Mouse (Mus musculus): ENCODE measurements around the gene Nckap5.

DNA sequence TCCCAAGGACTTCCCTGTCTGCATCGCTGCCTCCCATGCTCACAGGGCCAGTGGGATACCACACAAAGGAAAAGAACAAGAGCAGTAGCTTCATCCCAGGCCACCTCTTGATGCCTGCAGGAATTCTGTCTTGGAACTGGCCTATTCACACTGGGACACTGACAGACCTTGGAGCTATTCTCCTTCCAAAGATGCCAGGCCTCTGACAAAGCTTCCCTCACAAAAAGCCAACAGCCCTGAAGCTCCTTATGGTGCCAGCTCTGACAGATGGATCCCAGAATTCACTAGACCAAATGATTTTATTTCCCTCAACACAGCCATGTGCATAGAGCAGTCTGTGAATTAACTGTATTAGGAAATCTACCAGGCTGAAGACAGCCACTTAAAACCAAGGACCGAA is 143.9 kb downstream of the Nckap5 start:
- no peak for TF ChIP-seq CTCF (IDR thresholded peaks at IDR 0.05; ENCODE audit: insufficient read depth, low read length)
- TF ChIP-seq POLR2A (IDR thresholded peaks at IDR 0.05; ENCODE audit: borderline replicate concordance, extremely low read depth, low read depth, low read length), result no peak
